Mouse (Mus musculus) embryonic facial prominence, embryonic 13.5 days (tissue): Measurements from ENCODE around the gene Kansl1l. TPM values are rescaled to one million over a fixed set of nuclear protein-coding genes. Genes with fewer than 3 reads are reported as not detected.

Experiments used
- ATAC-seq: fragments of 200-750 bp; cut with Nextera tagmentation; 2 replicates; pipeline ENCODE4 v1.8.0; 2017; ENCODE audit warnings: low read depth; ENCODE audit not compliant: insufficient number of reproducible peaks, insufficient read depth, low FRiP score, low TSS enrichment
- H3K27ac ChIP-seq: fragments of 300-500 bp; sonication (generic); 2 replicates; pipeline ENCODE4 v1.5.1; 2015; ENCODE audit warnings: moderate library complexity, mild to moderate bottlenecking, inconsistent platforms
- H3K27me3 ChIP-seq: fragments of 300-500 bp; sonication (generic); 2 replicates; pipeline ENCODE4 v1.6.1; 2015; ENCODE audit warnings: mild to moderate bottlenecking, inconsistent platforms
- H3K36me3 ChIP-seq: fragments of 300-500 bp; sonication (generic); 2 replicates; pipeline ENCODE4 v1.6.1; 2015; ENCODE audit warnings: mild to moderate bottlenecking, inconsistent platforms
- H3K4me1 ChIP-seq: fragments of 300-500 bp; sonication (generic); 2 replicates; pipeline ENCODE4 v1.6.1; 2015; ENCODE audit warnings: inconsistent platforms
- H3K4me2 ChIP-seq: fragments of 300-500 bp; sonication (generic); 2 replicates; pipeline ENCODE4 v1.6.1; 2015; ENCODE audit warnings: moderate library complexity, mild to moderate bottlenecking, inconsistent platforms
- H3K4me3 ChIP-seq: fragments of 300-500 bp; sonication (generic); 2 replicates; pipeline ENCODE4 v1.5.1; 2015; ENCODE audit warnings: mild to moderate bottlenecking, inconsistent platforms
- H3K9ac ChIP-seq: fragments of 300-500 bp; sonication (generic); 2 replicates; pipeline ENCODE4 v1.6.1; 2015; ENCODE audit warnings: mild to moderate bottlenecking, inconsistent platforms
- H3K9me3 ChIP-seq: fragments of 300-500 bp; sonication (generic); 2 replicates; pipeline ENCODE4 v1.6.1; 2016; ENCODE audit warnings: inconsistent platforms
- WGBS: fragments of 180-500 bp; shearing (Covaris S2); methylation state at CpG from one replicate; pipeline ENCODE4 v1.1.7; 2015; ENCODE audit warnings: mixed read lengths; 5-methylcytosine and 5-hydroxymethylcytosine counted together
- polyA plus RNA-seq: library from polyadenylated mRNA; unstranded; fragments of >200 nt; fragmentation: Nextera tagmentation; extraction: Ambion mirVana; gene quantifications from 2 replicates; pipeline ENCODE4 v1.2.1, GENCODE M21; 2015

Kansl1l gene
- polyA plus RNA-seq, result 21.7 and 23.1 TPM in 2 replicates

GRCm38 (mm10) chr1:66817453-66817839 lies at the start of gene Kansl1l:
TSS of gene Kansl1l (minus strand) at chr1:66817562.
- H3K27ac ChIP-seq, result peak within 1 kb of the TSS; percentile 98
- peak within 1 kb of the TSS; percentile 75 for H3K4me2 ChIP-seq
- no peaks in the 10 kb centered on the region for H3K9me3 ChIP-seq
- ATAC-seq, result peak; percentile 86
- peaks cover 7% of the 10 kb centered on the region for H3K27me3 ChIP-seq
- H3K4me1 ChIP-seq, result peaks cover 12% of the 10 kb centered on the region
- 0% methylated on average over 24 of the region's 56 CpGs for WGBS
- H3K4me3 ChIP-seq, result peak within 1 kb of the TSS; percentile 76
- H3K36me3 ChIP-seq, result no peaks in the 10 kb centered on the region
- H3K9ac ChIP-seq, result peak within 1 kb of the TSS; percentile 90

GRCm38 (mm10) chr1:66865633-66866032 lies 48.3 kb upstream of the Kansl1l start:
- no peak overlapping the region for H3K9ac ChIP-seq
- ATAC-seq, result no peak
- H3K4me3 ChIP-seq, result no peak overlapping the region
- H3K36me3 ChIP-seq, result no peaks in the 10 kb centered on the region
- peaks cover 8% of the 10 kb centered on the region; the same call in 1 of the 2 replicates for H3K4me1 ChIP-seq
- H3K4me2 ChIP-seq, result no peak overlapping the region
- no peaks in the 10 kb centered on the region for H3K9me3 ChIP-seq
- whole genome bisulfite sequencing, result 78% methylated on average over 4 of the region's 4 CpGs
- H3K27me3 ChIP-seq, result no peaks in the 10 kb centered on the region
- no peak overlapping the region for H3K27ac ChIP-seq

GRCm38 (mm10) chr1:66863741-66864495 lies 46.6 kb upstream of the Kansl1l start:
- Histone ChIP-seq H3K9me3 (no peaks in the 10 kb centered on the region), H3K4me1 (peaks cover 8% of the 10 kb centered on the region; the same call in 1 of the 2 replicates), H3K36me3 (no peaks in the 10 kb centered on the region), H3K4me3 (peak overlapping the region; percentile 85), H3K27ac (no peak overlapping the region), H3K27me3 (no peaks in the 10 kb centered on the region), H3K9ac (no peak overlapping the region), H3K4me2 (peak overlapping the region; percentile 74)
- no peak for ATAC-seq
- WGBS, result 5% methylated on average over 9 of the region's 9 CpGs

- Histone ChIP-seq H3K4me2 (peak within 1 kb of the TSS; percentile 74), H3K4me1 (peaks cover 8% of the 10 kb centered on the region; the same call in 1 of the 2 replicates), H3K9ac (peak within 1 kb of the TSS; percentile 86), H3K27ac (peak within 1 kb of the TSS; percentile 72; the same call in 1 of the 2 replicates), H3K4me3 (peak within 1 kb of the TSS; percentile 85), H3K27me3 (no peaks in the 10 kb centered on the region), H3K36me3 (0 out of 2 replicates have a peak, but pooled peaks cover 4% of the 10 kb centered on the region), H3K9me3 (no peaks in the 10 kb centered on the region)
- peak; percentile 79 for ATAC-seq
- WGBS, result under 1% methylated on average over 80 of the region's 85 CpGs
Observed at GRCm38 (mm10) chr1:66862712-66863511, 45.5 kb upstream of the Kansl1l start, which contains the start of gene Acadl. TSS of gene Acadl (minus strand) at chr1:66863277.

GRCm38 (mm10) chr1:66861764-66862672 lies 44.7 kb upstream of the Kansl1l start:
- Histone ChIP-seq H3K4me1 (peaks cover 8% of the 10 kb centered on the region; the same call in 1 of the 2 replicates), H3K9me3 (no peaks in the 10 kb centered on the region), H3K27ac (no peak overlapping the region), H3K4me3 (peak overlapping the region; percentile 85), H3K27me3 (no peaks in the 10 kb centered on the region), H3K4me2 (peak overlapping the region; percentile 74), H3K9ac (no peak overlapping the region), H3K36me3 (peaks cover 13% of the 10 kb centered on the region)
- WGBS, result 32% methylated on average over 14 of the region's 14 CpGs
- no peak for ATAC-seq

- H3K27me3 ChIP-seq, result no peaks in the 10 kb centered on the region
- no peak overlapping the region for H3K27ac ChIP-seq
- 0 out of 2 replicates have a peak, but pooled peaks cover 7% of the 10 kb centered on the region for H3K9me3 ChIP-seq
- H3K36me3 ChIP-seq, result peaks cover 58% of the 10 kb centered on the region
- WGBS, result 90% methylated on average over 4 of the region's 4 CpGs
- H3K4me2 ChIP-seq, result no peak overlapping the region
- no peaks in the 10 kb centered on the region for H3K4me1 ChIP-seq
- H3K4me3 ChIP-seq, result no peak overlapping the region
- H3K9ac ChIP-seq, result no peak overlapping the region
- no peak for ATAC-seq
Observed at GRCm38 (mm10) chr1:66847506-66847905, 30.1 kb upstream of the Kansl1l start.

- Histone ChIP-seq H3K36me3 (peaks cover 59% of the 10 kb centered on the region), H3K4me1 (no peaks in the 10 kb centered on the region), H3K9ac (no peak overlapping the region), H3K4me3 (no peak overlapping the region), H3K9me3 (0 out of 2 replicates have a peak, but pooled peaks cover 7% of the 10 kb centered on the region), H3K4me2 (no peak overlapping the region), H3K27me3 (no peaks in the 10 kb centered on the region), H3K27ac (no peak overlapping the region)
- ATAC-seq, result no peak
- 82% methylated on average over 5 of the region's 5 CpGs for WGBS
Observed at GRCm38 (mm10) chr1:66845690-66846318, 28.4 kb upstream of the Kansl1l start.

- ATAC-seq, result no peak
- WGBS, result 85% methylated on average over 10 of the region's 10 CpGs
Observed at GRCm38 (mm10) chr1:66841938-66842337, 24.6 kb upstream of the Kansl1l start.

GRCm38 (mm10) chr1:66841510-66841909 lies 24.1 kb upstream of the Kansl1l start:
- Histone ChIP-seq H3K4me2 (no peak overlapping the region), H3K4me1 (no peaks in the 10 kb centered on the region), H3K4me3 (no peak overlapping the region), H3K36me3 (peaks cover 34% of the 10 kb centered on the region), H3K27me3 (no peaks in the 10 kb centered on the region), H3K9me3 (no peaks in the 10 kb centered on the region), H3K9ac (no peak overlapping the region), H3K27ac (no peak overlapping the region)
- 78% methylated on average over 6 of the region's 6 CpGs for WGBS
- ATAC-seq, result no peak

More at GRCm38 (mm10) chr1:66841938-66842337, 24.6 kb upstream of the Kansl1l start:
- Histone ChIP-seq H3K4me2 (no peak overlapping the region), H3K9me3 (no peaks in the 10 kb centered on the region), H3K4me3 (no peak overlapping the region), H3K9ac (no peak overlapping the region), H3K27me3 (no peaks in the 10 kb centered on the region), H3K27ac (no peak overlapping the region), H3K4me1 (no peaks in the 10 kb centered on the region), H3K36me3 (peaks cover 35% of the 10 kb centered on the region)

GRCm38 (mm10) chr1:66839755-66840438 lies 22.5 kb upstream of the Kansl1l start:
- Histone ChIP-seq H3K4me2 (no peak overlapping the region), H3K4me1 (no peaks in the 10 kb centered on the region), H3K36me3 (peaks cover 25% of the 10 kb centered on the region), H3K9me3 (no peaks in the 10 kb centered on the region), H3K9ac (no peak overlapping the region), H3K27ac (no peak overlapping the region), H3K27me3 (no peaks in the 10 kb centered on the region), H3K4me3 (no peak overlapping the region)
- no peak for ATAC-seq
- 71% methylated on average over 7 of the region's 7 CpGs for WGBS
